7 mouse cellular contexts compared by ENCODE assay signal in genomic region chr5:27250906-27251305, GRCm38 (mm10).
"Had no signal": no experiment of that assay in that cellular context is flagged by ENCODE, and none has a peak within 500 bp of the region (broad histone marks: within the 10 kb centered on the region; RNA-seq: fewer than 3 reads in every experiment).

No protein-coding gene starts in this region.

- DNase-seq: kidney, adult 18-20 months; kidney, adult 9 months; kidney, postnatal 14 days; left cerebral cortex, postnatal 4 days; liver, embryonic 13.5 days; lung, adult 2 months; thymus, adult 18-20 months had no signal
